Mouse (Mus musculus) NIH3T3 (cell line): ENCODE data around the gene Cfh.
"Not testable (repeated sequence)": the region's sequence is repeated elsewhere in the genome, so short reads cannot be mapped to it uniquely, and the experiment has no call there.

Source experiments
- DNase-seq: peaks from one replicate; pipeline ENCODE4 v3.0.0-alpha.2; 2012; ENCODE audit warnings: low read depth

Gene Cfh

GRCm38 (mm10) chr1:140183664-140184063 lies at the start of gene Cfh:
Gene Cfh (minus strand): TSS chr1:140183764.
- not testable (repeated sequence) for DNase-seq

- no peak for DNase-seq
Measured at GRCm38 (mm10) chr1:140226673-140227072, 43.1 kb upstream of the Cfh start.

GRCm38 (mm10) chr1:140225221-140225620 lies 41.7 kb upstream of the Cfh start:
- no peak for DNase-seq

- DNase-seq = no peak
Measured at GRCm38 (mm10) chr1:140205329-140205728, 21.8 kb upstream of the Cfh start.

- DNase-seq = not testable (repeated sequence)
Measured at GRCm38 (mm10) chr1:140188500-140188899, 4.9 kb upstream of the Cfh start.

- no peak for DNase-seq
Measured at GRCm38 (mm10) chr1:140183208-140183607, 356 bp downstream of the Cfh start.

- no peak for DNase-seq
Measured at GRCm38 (mm10) chr1:140180125-140180524, 3.4 kb downstream of the Cfh start.

GRCm38 (mm10) chr1:140175442-140175841 lies 8.1 kb downstream of the Cfh start:
- DNase-seq = no peak

- DNase-seq = peak; percentile 3
Measured at GRCm38 (mm10) chr1:140171581-140172154, 11.9 kb downstream of the Cfh start.

- no peak for DNase-seq
Measured at GRCm38 (mm10) chr1:140158970-140159369, 24.6 kb downstream of the Cfh start.

GRCm38 (mm10) chr1:140069471-140069870 lies 114.1 kb downstream of the Cfh start:
- no peak for DNase-seq
